Mouse (Mus musculus) heart, adult 9 months (tissue): ENCODE results near the gene Scgb2b11.
"Not testable (repeated sequence)": the region's sequence is repeated elsewhere in the genome, so short reads cannot be mapped to it uniquely, and the experiment has no call there.

Source experiments
- DNase-seq, 2 experiments: peaks; one replicate each; pipeline ENCODE4 v3.0.0; 2022; ENCODE audit warnings: low spot score in 2 of 2

The Scgb2b11 gene

DNA sequence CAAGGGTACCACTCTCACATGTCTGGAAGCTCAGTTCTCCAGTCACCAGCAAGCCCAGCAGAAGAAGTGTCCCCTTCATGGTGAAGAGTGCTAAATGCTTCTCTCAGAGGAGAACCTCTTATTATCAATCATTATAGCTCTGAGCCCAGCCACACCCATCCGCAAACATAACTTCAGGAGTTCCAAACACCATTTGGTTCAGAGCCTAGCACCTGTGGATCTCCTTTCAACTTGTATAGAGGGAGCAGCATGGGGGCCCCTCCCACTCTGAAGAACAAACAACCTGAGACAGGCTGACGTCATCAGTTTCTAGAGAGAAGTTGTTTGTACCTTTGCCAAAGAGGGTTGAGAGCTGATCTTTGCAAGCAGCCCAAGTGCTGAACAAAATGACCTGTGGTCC lies at the start of gene Scgb2b11:
Gene Scgb2b11, minus strand, starts transcription at position 101 of the 400 bp plus-strand sequence.
- not testable (repeated sequence) for DNase-seq

DNA sequence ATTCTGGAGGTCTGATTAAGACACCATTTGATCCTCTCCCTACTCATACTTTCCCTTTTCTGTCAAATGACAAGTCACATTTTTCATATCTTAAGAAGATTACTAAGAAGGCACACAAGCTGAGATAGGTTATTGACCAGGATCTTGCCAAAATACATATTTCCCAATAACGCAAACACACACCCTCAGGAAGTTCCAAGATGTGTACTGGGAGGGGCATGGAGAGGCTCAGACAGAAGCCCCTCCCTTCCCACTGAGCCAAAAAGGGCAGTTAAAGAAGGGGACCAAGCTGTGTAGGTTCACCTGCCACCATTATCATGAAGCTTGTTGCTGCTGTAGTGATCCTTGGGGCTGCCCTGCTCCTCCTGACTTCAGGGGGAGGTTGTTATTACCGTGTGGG lies 11.6 kb upstream of the Scgb2b11 start, which contains the start of gene Scgb1b11:
Gene Scgb1b11, plus strand, starts transcription at position 301 of the 400 bp plus-strand sequence.
- DNase-seq, result not testable (repeated sequence)
